Mouse (Mus musculus) brown adipose tissue, adult 24 weeks (tissue): ENCODE measurements around the gene Ubtd1. TPM values are rescaled to one million over a fixed set of nuclear protein-coding genes. Genes with fewer than 3 reads are reported as not detected.

Source experiments
- H3K27ac ChIP-seq: fragments of 200-500 bp; replicated peaks from 2 replicates; pipeline ENCODE4 v1.5.1; 2012; ENCODE audit warnings: low read depth, mild to moderate bottlenecking, low read length
- H3K4me1 ChIP-seq: fragments of 200-500 bp; 2 replicates; pipeline ENCODE4 v1.6.1; 2012; ENCODE audit warnings: low read length, mixed read lengths; ENCODE audit not compliant: control insufficient read depth, insufficient read depth, insufficient read length
- H3K4me3 ChIP-seq: fragments of 200-500 bp; 2 replicates; pipeline ENCODE4 v1.5.1; 2012; ENCODE audit warnings: low read depth, mild to moderate bottlenecking, low read length, moderate library complexity; ENCODE audit not compliant: insufficient read depth
- polyA plus RNA-seq: library from polyadenylated mRNA; stranded (reverse); fragments of >200 nt; gene quantifications from 2 replicates; pipeline ENCODE4 v1.2.4, GENCODE M21; 2012; ENCODE audit not compliant: missing spikeins, insufficient read depth, insufficient read length

Ubtd1 gene
- polyA plus RNA-seq, 1 experiment = 9.0 TPM

DNA sequence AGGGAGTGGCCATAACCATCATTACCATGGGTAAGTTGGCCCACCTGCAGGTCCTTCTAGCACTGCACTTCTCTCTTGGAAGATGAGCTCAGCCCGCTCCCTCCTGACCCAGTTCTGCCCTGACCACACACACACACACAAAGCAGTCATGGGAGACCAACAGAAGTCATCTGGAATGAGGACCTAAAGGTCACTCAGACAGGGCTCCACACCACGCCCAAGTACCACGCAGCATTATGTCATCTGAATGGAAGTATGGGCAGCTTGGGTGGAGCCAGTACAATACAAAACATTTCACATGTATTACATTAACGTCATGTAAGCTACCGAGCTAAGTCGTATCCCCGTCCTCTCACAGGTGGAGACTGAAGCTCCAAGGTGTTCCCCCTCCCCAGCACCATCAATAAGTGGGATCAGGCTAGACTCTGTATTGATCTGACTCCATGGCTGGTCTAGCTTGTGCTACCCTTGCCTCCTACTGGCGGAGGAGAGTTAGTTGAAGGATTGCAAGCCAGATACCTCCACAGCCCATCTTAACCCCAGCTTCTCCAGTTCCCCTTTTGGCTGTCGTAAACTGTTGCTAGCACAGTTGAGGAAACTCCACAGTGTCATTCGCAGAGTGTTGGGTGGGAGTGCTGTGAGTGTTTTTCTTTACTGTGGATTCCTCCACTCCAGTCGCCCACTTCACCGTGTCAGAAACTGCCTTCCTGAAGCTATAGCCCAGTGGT lies 19.9 kb downstream of the Ubtd1 start:
- H3K4me3 ChIP-seq = no peak overlapping the region
- H3K4me1 ChIP-seq = peaks cover 40% of the 10 kb centered on the region
- peak overlapping the region; percentile 75 for H3K27ac ChIP-seq

GRCm38 (mm10) chr19:42004258-42004657 lies 22.7 kb downstream of the Ubtd1 start:
- H3K4me3 ChIP-seq = no peak overlapping the region
- H3K4me1 ChIP-seq = peaks cover 51% of the 10 kb centered on the region
- H3K27ac ChIP-seq = no peak overlapping the region

DNA sequence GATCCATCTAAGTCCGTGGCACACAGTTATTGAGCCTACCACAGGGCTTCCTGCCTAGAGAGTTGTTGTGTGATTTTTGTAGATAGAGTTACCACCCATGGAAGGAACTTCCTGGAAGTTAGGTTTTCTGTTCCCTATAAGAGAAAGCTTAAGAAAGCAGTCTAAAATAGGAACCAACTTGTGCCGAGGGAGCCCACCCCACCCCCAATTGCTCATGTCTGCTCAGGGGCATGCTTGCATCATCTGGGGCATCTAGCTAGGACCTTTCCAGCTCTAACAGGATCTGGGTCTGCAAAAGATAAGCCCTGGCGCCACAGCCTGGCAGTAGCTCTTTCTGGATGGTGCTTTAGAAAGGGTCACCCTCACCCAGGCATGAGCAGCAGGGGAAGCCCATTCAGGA lies 24.1 kb downstream of the Ubtd1 start:
- H3K4me3 ChIP-seq = no peak overlapping the region
- peak overlapping the region; percentile 36; the same call in 1 of the 2 replicates for H3K27ac ChIP-seq
- peaks cover 42% of the 10 kb centered on the region for H3K4me1 ChIP-seq

GRCm38 (mm10) chr19:42006568-42006967 lies 25.0 kb downstream of the Ubtd1 start:
- Histone ChIP-seq H3K4me3 (no peak overlapping the region), H3K27ac (no peak overlapping the region), H3K4me1 (peaks cover 32% of the 10 kb centered on the region)

- peak overlapping the region; percentile 25 for H3K27ac ChIP-seq
- H3K4me1 ChIP-seq = peaks cover 30% of the 10 kb centered on the region
- no peak overlapping the region for H3K4me3 ChIP-seq
Measured at GRCm38 (mm10) chr19:42008586-42008985, 27.0 kb downstream of the Ubtd1 start.

DNA sequence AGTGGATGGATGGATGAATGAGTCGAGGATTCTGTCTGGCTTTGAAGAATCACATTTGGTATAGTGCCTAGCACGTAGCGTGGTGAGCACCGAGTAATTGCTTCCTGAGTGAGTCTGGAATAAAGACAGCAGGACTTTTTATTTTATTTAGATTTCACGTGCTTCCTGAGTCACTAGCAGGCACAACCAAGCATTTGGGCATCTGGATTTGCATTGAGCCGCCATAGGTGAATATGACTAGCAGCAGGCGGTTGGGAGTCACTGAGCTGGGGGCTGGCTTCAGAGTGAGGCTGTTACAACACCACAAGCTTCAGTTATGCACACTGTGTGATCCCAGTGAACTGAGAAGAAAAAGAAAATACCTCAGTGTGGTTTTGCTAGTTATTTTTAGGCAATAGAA lies 27.5 kb downstream of the Ubtd1 start:
- Histone ChIP-seq H3K4me1 (peaks cover 30% of the 10 kb centered on the region), H3K4me3 (no peak overlapping the region), H3K27ac (peak overlapping the region; percentile 25)

DNA sequence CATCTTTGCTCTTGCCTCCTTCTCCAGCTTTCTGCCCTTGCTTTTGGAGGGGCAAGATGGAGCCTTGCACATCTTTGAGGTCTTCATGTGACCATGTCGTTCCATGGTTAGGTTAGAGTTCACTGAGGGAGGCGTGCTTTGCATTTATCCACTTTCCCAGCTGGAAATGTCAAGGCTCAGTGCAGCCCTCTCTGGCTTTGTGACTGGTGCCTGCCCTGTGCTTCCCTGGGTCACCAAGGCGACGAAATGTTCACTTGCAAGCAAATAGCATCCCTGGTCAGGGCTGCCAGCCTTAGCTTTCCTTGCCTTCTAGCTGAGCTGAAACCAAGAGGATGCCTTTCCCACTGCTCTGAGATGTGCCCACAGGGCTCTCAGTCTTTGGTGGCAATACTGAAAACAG lies 28.9 kb downstream of the Ubtd1 start:
- H3K4me1 ChIP-seq = peaks cover 22% of the 10 kb centered on the region
- H3K4me3 ChIP-seq = no peak overlapping the region
- no peak overlapping the region for H3K27ac ChIP-seq

DNA sequence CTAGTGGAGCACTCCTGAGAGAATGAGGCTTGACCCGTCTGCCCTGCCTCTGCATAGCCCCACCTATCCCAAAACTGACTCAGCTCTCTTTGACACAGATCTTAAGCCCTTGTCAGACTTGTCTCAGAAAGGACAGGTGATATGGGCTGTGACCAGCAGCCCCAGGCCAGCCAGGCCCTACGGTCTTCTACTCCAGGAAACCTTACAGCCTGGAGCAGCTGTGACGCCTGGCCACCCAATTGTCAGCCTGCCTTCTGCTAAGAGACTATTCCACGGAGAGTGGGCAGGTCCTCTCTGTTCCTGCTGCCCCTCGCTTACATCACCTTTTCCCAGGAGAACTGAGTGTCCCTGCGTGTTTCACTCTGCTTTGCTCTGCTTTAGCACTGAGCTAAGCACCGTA lies 29.6 kb downstream of the Ubtd1 start:
- no peak overlapping the region for H3K4me3 ChIP-seq
- H3K27ac ChIP-seq = no peak overlapping the region

DNA sequence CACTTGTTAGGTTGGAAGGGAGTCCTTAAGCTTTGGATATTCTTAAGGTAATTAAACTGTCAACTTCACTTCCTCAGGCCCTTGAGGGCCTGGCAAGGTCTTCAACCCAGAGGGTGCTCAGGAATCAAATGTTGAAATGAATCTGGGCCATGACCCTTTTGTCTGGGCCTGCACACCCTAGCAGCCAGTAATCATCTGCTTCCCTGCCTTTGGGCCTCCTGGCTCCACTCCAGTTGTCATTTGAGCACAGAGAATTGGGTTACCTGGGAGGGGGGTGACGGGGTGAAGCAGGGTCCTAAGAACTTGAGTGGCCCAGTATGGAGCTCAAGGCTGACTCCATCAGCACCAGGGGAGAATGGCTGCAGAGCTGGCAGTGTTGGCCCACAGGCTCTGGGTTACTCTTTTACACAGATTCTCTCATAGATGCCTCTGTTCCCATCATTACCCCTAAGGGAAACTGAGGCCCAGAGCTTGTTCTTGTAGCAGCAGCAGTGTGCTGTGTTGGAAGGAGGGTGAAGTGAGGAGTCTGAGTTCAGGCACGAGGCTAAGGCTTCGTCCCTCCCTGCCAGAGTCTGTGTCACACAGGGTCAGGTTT lies 32.8 kb downstream of the Ubtd1 start:
- Histone ChIP-seq H3K4me3 (no peak overlapping the region), H3K4me1 (peaks cover 24% of the 10 kb centered on the region), H3K27ac (no peak overlapping the region)

More for the DNA sequence above, 29.6 kb downstream of the Ubtd1 start:
- peaks cover 19% of the 10 kb centered on the region for H3K4me1 ChIP-seq

DNA sequence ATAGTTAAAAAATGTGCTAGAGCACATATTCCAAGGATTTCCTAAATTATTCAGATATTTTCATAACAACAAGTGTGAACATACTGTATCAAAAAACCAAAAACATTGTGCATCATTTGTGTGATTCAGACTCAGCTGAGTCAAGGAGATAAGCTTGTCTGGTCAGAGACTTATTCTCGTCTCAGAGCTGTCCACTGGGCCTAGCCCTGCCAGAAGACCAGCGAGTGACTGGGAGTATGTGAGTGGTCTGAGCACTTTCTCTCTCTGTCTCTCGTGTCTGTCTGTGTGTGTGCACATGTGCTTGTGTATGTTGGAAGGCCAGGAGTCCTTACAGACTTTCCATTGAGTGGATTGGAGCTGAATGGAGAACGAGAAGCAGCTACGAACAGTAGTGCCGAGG lies 33.4 kb downstream of the Ubtd1 start:
- no peak overlapping the region for H3K4me3 ChIP-seq
- no peak overlapping the region for H3K27ac ChIP-seq
- peaks cover 24% of the 10 kb centered on the region for H3K4me1 ChIP-seq

DNA sequence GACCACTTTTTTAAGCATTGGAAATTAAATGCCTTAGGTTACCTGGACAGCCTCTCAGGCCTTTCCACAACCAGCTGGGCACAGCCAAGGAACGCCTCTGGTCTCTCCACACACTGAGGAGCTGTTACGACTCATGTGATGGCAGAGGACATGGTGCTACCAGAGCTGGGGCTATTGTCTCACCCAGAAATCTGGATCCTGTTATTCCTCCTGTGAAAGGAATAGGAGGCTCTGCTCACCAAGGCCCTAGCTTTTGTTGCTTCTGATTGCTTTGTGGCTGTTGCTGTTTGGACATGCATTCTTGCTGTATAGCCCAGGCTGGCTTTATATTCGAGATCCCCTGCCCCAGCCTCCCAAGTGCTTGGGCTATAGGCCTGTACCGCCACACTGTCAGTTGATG lies 34.7 kb downstream of the Ubtd1 start:
- Histone ChIP-seq H3K4me1 (peaks cover 24% of the 10 kb centered on the region), H3K4me3 (no peak overlapping the region), H3K27ac (peak overlapping the region; percentile 27)

- Histone ChIP-seq H3K27ac (peak overlapping the region; percentile 79), H3K4me1 (peaks cover 24% of the 10 kb centered on the region), H3K4me3 (no peak overlapping the region)
Measured at GRCm38 (mm10) chr19:42016840-42017239, 35.3 kb downstream of the Ubtd1 start.

- Histone ChIP-seq H3K4me1 (peaks cover 29% of the 10 kb centered on the region), H3K27ac (peak overlapping the region; percentile 79), H3K4me3 (no peak overlapping the region)
Measured at GRCm38 (mm10) chr19:42017399-42018247, 36.1 kb downstream of the Ubtd1 start.

GRCm38 (mm10) chr19:42019011-42019522 lies 37.5 kb downstream of the Ubtd1 start:
- H3K27ac ChIP-seq = peak overlapping the region; percentile 79
- peaks cover 29% of the 10 kb centered on the region for H3K4me1 ChIP-seq
- H3K4me3 ChIP-seq = no peak overlapping the region
